Mouse (Mus musculus) heart, postnatal 0 days (tissue): Measurements from ENCODE around the gene Vwa8. TPM values are rescaled to one million over a fixed set of nuclear protein-coding genes. Genes with fewer than 3 reads are reported as not detected.

Experiments
- ATAC-seq: fragments of 200-750 bp; cut with Nextera tagmentation; 2 replicates; pipeline ENCODE4 v1.8.0; 2017; ENCODE audit warnings: low read depth, moderate number of reproducible peaks, moderate library complexity; ENCODE audit not compliant: insufficient read depth
- DNase-seq: peaks from one replicate; pipeline ENCODE4 v3.0.0-alpha.2; 2016; ENCODE audit warnings: low spot score
- H3K27ac ChIP-seq: fragments of 300-500 bp; sonication (generic); 2 replicates; pipeline ENCODE4 v1.5.1; 2014; ENCODE audit warnings: low read depth, mild to moderate bottlenecking
- H3K27me3 ChIP-seq: fragments of 300-500 bp; sonication (generic); 2 replicates; pipeline ENCODE4 v1.6.1; 2014; ENCODE audit warnings: low read length, mixed read lengths; ENCODE audit not compliant: control insufficient read depth, insufficient read depth
- H3K36me3 ChIP-seq: fragments of 300-500 bp; sonication (generic); replicated peaks from 2 replicates; pipeline ENCODE4 v1.6.1; 2014; ENCODE audit warnings: low read length, mixed read lengths; ENCODE audit not compliant: control insufficient read depth, insufficient read depth
- H3K4me1 ChIP-seq: fragments of 300-500 bp; sonication (generic); 2 replicates; pipeline ENCODE4 v1.6.1; 2014; ENCODE audit warnings: antibody characterized with exemption; ENCODE audit not compliant: control insufficient read depth, insufficient read depth
- H3K4me2 ChIP-seq: fragments of 300-500 bp; sonication (generic); 2 replicates; pipeline ENCODE4 v1.6.1; 2014; ENCODE audit warnings: low read depth, mild to moderate bottlenecking, low read length, moderate library complexity
- H3K4me3 ChIP-seq: fragments of 300-500 bp; sonication (generic); 2 replicates; pipeline ENCODE4 v1.5.1; 2014; ENCODE audit warnings: low read depth, low read length
- H3K9ac ChIP-seq: fragments of 300-500 bp; sonication (generic); replicated peaks from 2 replicates; pipeline ENCODE4 v1.6.1; 2014; ENCODE audit warnings: low read depth, low read length, mixed read lengths
- H3K9me3 ChIP-seq: fragments of 300-500 bp; sonication (generic); replicated peaks from 2 replicates; pipeline ENCODE4 v1.6.1; 2016; ENCODE audit warnings: low read length; ENCODE audit not compliant: control insufficient read depth
- CTCF ChIP-seq: IDR thresholded peaks from 2 replicates; pipeline ENCODE4 v1.5.1; 2016; ENCODE audit warnings: antibody characterized with exemption, control low read depth, low read depth
- EP300 ChIP-seq: IDR thresholded peaks from 2 replicates; pipeline ENCODE4 v1.6.1; 2016; ENCODE audit warnings: antibody characterized with exemption, low read depth
- WGBS: fragments of 180-500 bp; shearing (Covaris S2); extraction: QIAGEN DNeasy Blood & Tissue Kit; methylation state at CpG from one replicate; pipeline ENCODE4 v1.1.7; 2014; 5-methylcytosine and 5-hydroxymethylcytosine counted together
- polyA plus RNA-seq: library from polyadenylated mRNA; unstranded; fragments of >200 nt; fragmentation: Nextera tagmentation; extraction: Ambion mirVana; gene quantifications from 2 replicates; pipeline ENCODE4 v1.2.1, GENCODE M21; 2015
- total RNA-seq: library from RNA; depleted of rRNA; stranded (reverse); fragments of >200 nt; gene quantifications from 2 replicates; pipeline ENCODE4 v1.2.3, GENCODE M21; 2014; ENCODE audit warnings: low replicate concordance

Gene Vwa8
- total and polyA plus RNA-seq, 2 experiments from 2014 or later, result 36.2 to 78.8 TPM

DNA sequence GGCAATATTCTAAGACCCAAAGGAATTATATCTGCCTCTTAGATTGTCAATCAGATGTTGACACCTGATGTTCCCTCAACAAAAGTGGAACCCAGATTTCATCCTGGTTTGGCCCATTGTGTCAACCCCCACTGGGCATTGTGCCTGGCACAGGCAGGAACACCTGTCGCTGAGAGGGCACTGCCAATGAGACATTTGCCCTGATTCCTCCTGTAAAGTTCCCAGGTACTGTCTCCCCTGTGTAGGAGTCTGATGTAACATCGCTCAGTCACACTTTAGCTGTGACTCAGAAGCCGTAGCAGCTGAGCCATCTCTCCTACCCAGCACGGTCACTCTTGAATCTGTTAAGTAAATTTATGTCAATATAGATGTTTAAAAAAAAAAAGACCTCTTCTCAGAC is 382.8 kb downstream of the Vwa8 start:
- no peaks in the 10 kb centered on the region for H3K36me3 ChIP-seq
- H3K4me3 ChIP-seq, result no peak overlapping the region
- H3K9ac ChIP-seq, result no peak overlapping the region
- H3K4me2 ChIP-seq, result no peak overlapping the region
- ATAC-seq (no peak), DNase-seq (no peak)
- H3K27ac ChIP-seq, result no peak overlapping the region
- TF ChIP-seq CTCF (no peak), EP300 (no peak)
- no peaks in the 10 kb centered on the region for H3K9me3 ChIP-seq
- 0 out of 2 replicates have a peak, but pooled peaks cover under 1% of the 10 kb centered on the region for H3K4me1 ChIP-seq
- H3K27me3 ChIP-seq, result peaks cover 14% of the 10 kb centered on the region; the same call in 1 of the 2 replicates
- WGBS, result 83% methylated on average over 4 of the region's 4 CpGs

DNA sequence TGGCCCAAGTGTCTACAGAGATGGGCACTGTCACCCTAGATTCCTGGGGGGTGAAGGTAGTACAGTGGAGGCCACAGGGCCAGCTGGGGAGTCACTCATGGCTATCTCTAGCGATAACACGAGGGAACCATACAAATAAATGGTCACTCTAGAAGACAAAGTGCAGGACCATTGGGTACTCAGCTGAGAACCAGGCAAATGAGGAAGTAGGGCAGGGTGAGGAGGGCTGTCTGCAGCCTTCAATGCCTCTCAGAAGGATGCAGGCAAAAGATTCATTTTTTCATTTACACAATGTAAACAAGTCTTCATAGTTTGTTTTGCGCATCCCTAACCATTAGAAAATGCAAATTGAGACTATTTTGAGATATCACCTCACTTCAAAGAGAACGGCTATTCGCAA is 384.8 kb downstream of the Vwa8 start:
- TF ChIP-seq EP300, result no peak
- no peak for TF ChIP-seq CTCF
- H3K27ac ChIP-seq, result no peak overlapping the region
- no peak overlapping the region for H3K9ac ChIP-seq
- H3K4me2 ChIP-seq, result no peak overlapping the region
- 0 out of 2 replicates have a peak, but pooled peaks cover 8% of the 10 kb centered on the region for H3K27me3 ChIP-seq
- no peaks in the 10 kb centered on the region for H3K4me1 ChIP-seq
- no peaks in the 10 kb centered on the region for H3K9me3 ChIP-seq
- ATAC-seq (no peak), DNase-seq (no peak)
- H3K36me3 ChIP-seq, result no peaks in the 10 kb centered on the region
- WGBS, result 70% methylated on average over 5 of the region's 5 CpGs
- H3K4me3 ChIP-seq, result no peak overlapping the region

DNA sequence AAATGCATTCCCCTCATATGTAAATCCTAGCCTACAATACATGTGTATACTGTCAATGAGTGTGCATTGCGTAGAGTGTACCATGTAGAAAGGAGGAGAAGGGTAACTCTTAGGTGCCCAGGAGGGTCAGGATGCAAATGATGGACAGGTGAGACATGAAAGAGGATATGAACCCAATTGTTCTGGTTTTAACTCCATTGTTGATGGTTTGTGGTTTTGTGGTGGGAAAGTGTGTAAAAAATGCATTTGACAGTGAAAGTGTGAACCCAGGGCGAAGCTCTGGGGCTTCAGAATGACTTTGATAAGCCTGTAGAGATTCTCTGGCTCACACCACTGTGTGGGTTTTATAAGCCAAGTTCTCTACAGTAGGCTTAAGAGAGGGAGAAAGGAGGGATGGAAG is 385.7 kb downstream of the Vwa8 start:
- Histone ChIP-seq H3K9me3 (no peaks in the 10 kb centered on the region), H3K27ac (no peak overlapping the region), H3K9ac (no peak overlapping the region), H3K4me3 (no peak overlapping the region), H3K4me1 (no peaks in the 10 kb centered on the region), H3K36me3 (no peaks in the 10 kb centered on the region), H3K4me2 (no peak overlapping the region), H3K27me3 (0 out of 2 replicates have a peak, but pooled peaks cover 8% of the 10 kb centered on the region)
- TF ChIP-seq EP300 (no peak), CTCF (no peak)
- WGBS, result 83% methylated on average over 2 of the region's 2 CpGs
- ATAC-seq, result no peak
- no peak for DNase-seq

- H3K9ac ChIP-seq, result no peak overlapping the region
- H3K4me2 ChIP-seq, result no peak overlapping the region
- no peak overlapping the region for H3K27ac ChIP-seq
- no peaks in the 10 kb centered on the region for H3K9me3 ChIP-seq
- WGBS, result 72% methylated on average over 5 of the region's 5 CpGs
- no peaks in the 10 kb centered on the region for H3K4me1 ChIP-seq
- DNase-seq (no peak), ATAC-seq (no peak)
- H3K27me3 ChIP-seq, result 0 out of 2 replicates have a peak, but pooled peaks cover 8% of the 10 kb centered on the region
- no peaks in the 10 kb centered on the region for H3K36me3 ChIP-seq
- H3K4me3 ChIP-seq, result no peak overlapping the region
- no peak for TF ChIP-seq CTCF
- no peak for TF ChIP-seq EP300
These were observed 386.3 kb downstream of the Vwa8 start for GRCm38 (mm10) chr14:79235157-79235556.

DNA sequence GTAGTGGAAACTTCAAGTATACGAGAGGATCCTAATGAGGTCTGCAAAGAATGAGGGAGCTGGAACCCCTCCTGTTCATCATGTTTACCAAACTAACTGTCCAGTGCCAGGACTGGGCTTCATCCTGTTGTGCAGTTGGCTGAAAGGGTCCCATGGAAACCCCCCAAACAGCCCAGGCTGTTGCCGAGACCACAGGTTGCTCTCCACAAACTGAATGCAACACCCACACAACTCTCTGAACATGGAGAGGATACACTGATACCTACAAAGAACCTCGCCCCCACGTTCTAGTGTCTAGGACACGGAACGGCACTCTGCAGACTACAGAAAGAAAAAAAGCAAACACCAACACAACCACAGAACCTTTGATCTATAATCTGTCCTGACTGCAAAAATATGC is 387.4 kb downstream of the Vwa8 start:
- 63% methylated on average over 6 of the region's 6 CpGs for WGBS
- Histone ChIP-seq H3K4me3 (no peak overlapping the region), H3K36me3 (no peaks in the 10 kb centered on the region), H3K9me3 (no peaks in the 10 kb centered on the region), H3K9ac (no peak overlapping the region), H3K4me1 (no peaks in the 10 kb centered on the region), H3K27me3 (0 out of 2 replicates have a peak, but pooled peaks cover 6% of the 10 kb centered on the region), H3K27ac (no peak overlapping the region), H3K4me2 (no peak overlapping the region)
- ATAC-seq (no peak), DNase-seq (no peak)
- TF ChIP-seq CTCF (no peak), EP300 (no peak)

GRCm38 (mm10) chr14:79239402-79239801 is 390.6 kb downstream of the Vwa8 start:
- Histone ChIP-seq H3K27me3 (no peaks in the 10 kb centered on the region), H3K9ac (no peak overlapping the region), H3K36me3 (no peaks in the 10 kb centered on the region), H3K4me3 (no peak overlapping the region), H3K27ac (no peak overlapping the region), H3K4me1 (no peaks in the 10 kb centered on the region), H3K9me3 (no peaks in the 10 kb centered on the region), H3K4me2 (no peak overlapping the region)
- ATAC-seq (no peak), DNase-seq (no peak)
- 48% methylated on average over 12 of the region's 12 CpGs for WGBS
- TF ChIP-seq CTCF, result no peak
- no peak for TF ChIP-seq EP300
